Mouse (Mus musculus) forebrain, embryonic 13.5 days (tissue): Measurements from ENCODE around the gene Rasgrf1. TPM values are rescaled to one million over a fixed set of nuclear protein-coding genes. Genes with fewer than 3 reads are reported as not detected.

ENCODE experiments used
- ATAC-seq: fragments of 200-750 bp; cut with Nextera tagmentation; 2 replicates; pipeline ENCODE4 v1.8.0; 2017
- H3K27ac ChIP-seq: fragments of 300-500 bp; sonication (generic); 2 replicates; pipeline ENCODE4 v1.5.1; 2015; ENCODE audit warnings: inconsistent platforms, mild to moderate bottlenecking, moderate library complexity
- H3K27me3 ChIP-seq: fragments of 300-500 bp; sonication (generic); 2 replicates; pipeline ENCODE4 v1.6.1; 2015; ENCODE audit warnings: mild to moderate bottlenecking, inconsistent platforms
- H3K36me3 ChIP-seq: fragments of 300-500 bp; sonication (generic); 2 replicates; pipeline ENCODE4 v1.6.1; 2015; ENCODE audit warnings: mild to moderate bottlenecking, inconsistent platforms; ENCODE audit not compliant: poor library complexity, severe bottlenecking
- H3K4me1 ChIP-seq: fragments of 300-500 bp; sonication (generic); 2 replicates; pipeline ENCODE4 v1.6.1; 2015; ENCODE audit warnings: inconsistent platforms
- H3K4me2 ChIP-seq: fragments of 300-500 bp; sonication (generic); 2 replicates; pipeline ENCODE4 v1.6.1; 2015; ENCODE audit warnings: inconsistent platforms, mild to moderate bottlenecking, moderate library complexity
- H3K4me3 ChIP-seq: fragments of 300-500 bp; sonication (generic); 2 replicates; pipeline ENCODE4 v1.5.1; 2015; ENCODE audit warnings: mild to moderate bottlenecking, inconsistent platforms
- H3K9ac ChIP-seq: fragments of 300-500 bp; sonication (generic); 2 replicates; pipeline ENCODE4 v1.6.1; 2015; ENCODE audit warnings: mild to moderate bottlenecking, inconsistent platforms
- H3K9me3 ChIP-seq: fragments of 300-500 bp; sonication (generic); replicated peaks from 2 replicates; pipeline ENCODE4 v1.6.1; 2016; ENCODE audit warnings: inconsistent platforms
- WGBS: fragments of 180-500 bp; shearing (Covaris S2); methylation state at CpG from one replicate; pipeline ENCODE4 v1.1.7; 2015; 5-methylcytosine and 5-hydroxymethylcytosine counted together
- polyA plus RNA-seq: library from polyadenylated mRNA; unstranded; fragments of >200 nt; fragmentation: Nextera tagmentation; extraction: Ambion mirVana; gene quantifications from 2 replicates; pipeline ENCODE4 v1.2.1, GENCODE M21; 2015

Rasgrf1 gene
- polyA plus RNA-seq, 1 experiment from 2014 or later = 1.7 TPM

DNA sequence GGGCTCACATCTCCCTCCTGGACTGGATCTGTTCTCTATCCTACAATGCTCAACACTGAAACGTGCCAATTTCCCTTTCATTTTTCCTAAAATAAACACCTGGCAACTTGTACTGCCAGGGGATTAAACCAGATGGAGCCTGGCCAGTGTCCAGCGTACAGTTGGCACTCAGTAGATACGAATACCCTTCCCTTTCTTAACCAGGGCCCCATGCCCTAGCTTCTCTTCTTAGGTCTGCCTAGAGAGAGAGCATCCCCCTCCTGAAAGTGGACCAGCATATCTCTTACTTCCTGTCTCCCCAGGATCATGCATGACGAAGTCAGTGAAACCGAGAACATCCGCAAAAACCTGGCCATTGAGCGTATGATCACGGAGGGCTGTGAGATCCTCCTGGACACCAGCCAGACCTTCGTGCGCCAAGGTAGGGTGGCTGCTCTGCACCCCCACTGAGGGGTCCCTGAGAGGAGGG is 64.8 kb downstream of the Rasgrf1 start:
- WGBS = 71% methylated on average over 10 of the region's 10 CpGs
- Histone ChIP-seq H3K36me3 (no peaks in the 10 kb centered on the region), H3K27ac (peak overlapping the region; percentile 44; the same call in 1 of the 2 replicates), H3K4me3 (no peak overlapping the region), H3K4me2 (no peak overlapping the region), H3K4me1 (peaks cover 6% of the 10 kb centered on the region; the same call in 1 of the 2 replicates), H3K9me3 (no peaks in the 10 kb centered on the region), H3K9ac (no peak overlapping the region), H3K27me3 (no peaks in the 10 kb centered on the region)
- peak; percentile 69 for ATAC-seq

DNA sequence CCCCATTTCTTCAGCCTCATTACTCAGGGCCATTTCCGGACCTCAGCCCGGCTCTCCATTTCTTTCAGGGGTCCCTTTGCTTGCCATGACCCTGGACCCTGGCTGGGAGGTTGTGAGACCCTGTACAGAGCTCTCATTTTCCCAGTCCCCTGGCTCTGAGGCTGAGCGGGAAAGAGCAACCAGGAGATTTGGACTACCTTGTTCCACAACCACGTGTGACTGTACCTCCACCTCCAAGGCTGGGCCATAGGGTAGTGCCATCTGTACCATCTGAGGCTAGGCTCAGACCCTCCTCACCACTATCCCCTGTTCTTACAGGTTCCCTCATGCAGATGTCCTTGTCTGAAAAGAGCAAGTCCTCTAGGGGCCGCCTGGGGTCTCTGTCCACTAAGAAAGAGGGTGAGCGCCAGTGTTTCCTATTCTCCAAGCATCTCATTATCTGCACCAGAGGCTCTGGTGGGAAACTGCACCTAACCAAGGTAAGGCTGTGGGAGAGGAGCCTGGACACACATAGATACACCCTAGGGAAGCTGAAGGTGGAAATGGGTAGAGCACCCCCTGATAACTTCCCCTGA is 66.7 kb downstream of the Rasgrf1 start:
- H3K4me3 ChIP-seq = no peak overlapping the region
- ATAC-seq = no peak
- no peak overlapping the region for H3K4me2 ChIP-seq
- no peaks in the 10 kb centered on the region for H3K9me3 ChIP-seq
- WGBS = 82% methylated on average over 6 of the region's 6 CpGs
- H3K4me1 ChIP-seq = peaks cover 6% of the 10 kb centered on the region; the same call in 1 of the 2 replicates
- no peaks in the 10 kb centered on the region for H3K27me3 ChIP-seq
- no peaks in the 10 kb centered on the region for H3K36me3 ChIP-seq
- H3K9ac ChIP-seq = no peak overlapping the region
- H3K27ac ChIP-seq = no peak overlapping the region

DNA sequence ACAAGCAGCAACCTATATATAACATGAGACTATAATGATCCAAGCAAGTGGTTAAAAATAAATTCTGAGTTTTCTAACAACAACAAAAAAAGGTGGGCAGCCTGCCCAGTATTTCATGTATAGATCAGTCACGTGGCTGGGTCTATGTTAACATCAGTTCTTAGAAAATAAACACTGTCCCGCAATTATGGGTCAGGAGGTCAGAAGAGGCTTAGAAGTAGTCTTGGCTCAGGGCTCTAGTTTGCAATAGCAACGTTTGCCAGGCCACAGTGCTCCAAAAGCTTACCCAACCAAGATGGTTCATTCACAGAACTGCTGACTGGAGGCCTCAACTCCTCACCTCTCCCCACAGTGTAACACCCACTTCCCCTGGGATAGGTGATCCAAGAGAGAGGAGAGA is 69.5 kb downstream of the Rasgrf1 start:
- H3K4me2 ChIP-seq = no peak overlapping the region
- 41% methylated on average over 3 of the region's 3 CpGs for WGBS
- H3K9ac ChIP-seq = no peak overlapping the region
- no peak overlapping the region for H3K4me3 ChIP-seq
- H3K4me1 ChIP-seq = peaks cover 3% of the 10 kb centered on the region; the same call in 1 of the 2 replicates
- no peaks in the 10 kb centered on the region for H3K9me3 ChIP-seq
- no peaks in the 10 kb centered on the region for H3K27me3 ChIP-seq
- H3K36me3 ChIP-seq = no peaks in the 10 kb centered on the region
- H3K27ac ChIP-seq = no peak overlapping the region
- ATAC-seq = no peak

DNA sequence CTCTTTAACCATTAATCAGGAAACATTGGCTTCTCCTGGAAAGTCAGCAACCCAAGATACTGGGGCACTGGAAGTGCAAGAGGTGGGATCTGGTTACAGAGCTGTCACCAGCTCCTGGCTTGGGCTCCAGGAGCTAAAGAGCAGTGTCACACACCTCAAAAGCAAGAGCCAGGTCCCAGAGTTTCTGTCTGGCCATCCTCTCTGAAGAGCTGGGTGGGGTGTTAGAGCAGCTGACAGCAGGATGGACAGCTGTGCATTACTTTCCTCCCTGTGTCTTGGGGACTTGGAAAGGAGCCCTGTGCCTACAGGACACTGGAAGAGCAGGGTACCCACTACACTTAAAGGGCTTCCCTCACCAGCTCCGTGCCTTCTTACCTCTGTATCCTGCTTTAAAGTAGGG is 72.5 kb downstream of the Rasgrf1 start:
- H3K36me3 ChIP-seq = no peaks in the 10 kb centered on the region
- H3K4me1 ChIP-seq = no peaks in the 10 kb centered on the region
- H3K9ac ChIP-seq = no peak overlapping the region
- no peak for ATAC-seq
- H3K4me3 ChIP-seq = no peak overlapping the region
- no peak overlapping the region for H3K27ac ChIP-seq
- 84% methylated on average over 1 of the region's 1 CpGs for WGBS
- no peaks in the 10 kb centered on the region for H3K9me3 ChIP-seq
- no peaks in the 10 kb centered on the region for H3K27me3 ChIP-seq
- no peak overlapping the region for H3K4me2 ChIP-seq

DNA sequence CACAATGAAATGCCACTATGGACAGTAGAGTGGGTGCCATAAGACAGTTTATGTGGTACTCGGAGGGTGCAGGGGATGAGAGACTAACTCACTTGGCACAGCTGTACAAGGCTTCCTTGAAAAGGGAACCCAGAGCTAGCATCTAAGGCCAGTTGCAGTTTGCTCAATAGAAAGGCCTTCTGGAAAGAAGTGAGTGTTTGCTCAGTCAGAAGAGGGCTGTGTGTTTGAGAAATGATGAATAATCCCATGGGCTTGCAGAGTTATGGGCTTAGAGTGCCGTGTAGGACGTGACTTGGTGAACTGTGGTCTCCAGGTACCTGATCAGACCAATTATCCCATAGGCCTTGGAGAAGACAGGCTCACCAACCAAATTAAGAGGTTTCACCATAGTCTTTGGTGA is 78.3 kb downstream of the Rasgrf1 start:
- Histone ChIP-seq H3K4me1 (no peaks in the 10 kb centered on the region), H3K27me3 (no peaks in the 10 kb centered on the region), H3K4me2 (no peak overlapping the region), H3K36me3 (no peaks in the 10 kb centered on the region), H3K4me3 (no peak overlapping the region), H3K9me3 (no peaks in the 10 kb centered on the region), H3K9ac (no peak overlapping the region), H3K27ac (no peak overlapping the region)
- WGBS = 94% methylated on average over 3 of the region's 3 CpGs
- ATAC-seq = no peak

DNA sequence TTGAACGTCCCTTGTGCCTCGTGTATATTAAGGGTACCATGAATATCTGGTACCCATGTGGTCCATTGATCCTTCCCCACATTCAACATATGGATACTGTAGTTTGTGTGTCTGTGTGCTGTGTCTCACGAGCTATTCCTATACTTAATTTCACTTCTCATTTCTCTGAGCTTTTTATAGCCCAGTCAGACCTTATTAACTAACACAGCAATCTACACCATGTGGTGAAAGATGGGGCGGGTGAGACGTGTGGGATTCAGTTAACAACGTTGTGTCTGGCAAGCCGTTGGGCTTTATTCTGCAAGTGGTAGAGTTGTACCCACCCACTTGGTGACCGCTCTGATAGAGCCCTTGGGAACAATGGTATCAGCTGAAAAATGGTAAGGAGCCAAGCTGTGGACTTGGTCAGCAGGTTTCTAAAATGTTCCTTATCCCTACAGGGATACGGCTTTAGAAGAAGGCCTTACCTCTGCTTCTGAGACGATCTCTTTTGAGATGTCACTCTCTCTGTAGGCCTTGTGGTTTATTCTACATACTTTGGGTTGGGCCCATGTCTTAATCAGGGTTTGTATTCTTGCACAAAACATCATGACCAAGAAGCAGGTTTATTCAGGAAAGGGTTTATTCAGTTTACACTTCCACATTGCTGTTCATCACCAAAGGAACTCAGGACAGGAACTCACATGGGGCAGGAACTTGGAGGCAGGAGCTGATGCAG is 79.3 kb downstream of the Rasgrf1 start:
- Histone ChIP-seq H3K9ac (no peak overlapping the region), H3K4me3 (no peak overlapping the region), H3K4me1 (no peaks in the 10 kb centered on the region), H3K9me3 (no peaks in the 10 kb centered on the region), H3K27me3 (no peaks in the 10 kb centered on the region), H3K4me2 (no peak overlapping the region), H3K36me3 (no peaks in the 10 kb centered on the region), H3K27ac (no peak overlapping the region)
- 87% methylated on average over 10 of the region's 10 CpGs for WGBS
- no peak for ATAC-seq

DNA sequence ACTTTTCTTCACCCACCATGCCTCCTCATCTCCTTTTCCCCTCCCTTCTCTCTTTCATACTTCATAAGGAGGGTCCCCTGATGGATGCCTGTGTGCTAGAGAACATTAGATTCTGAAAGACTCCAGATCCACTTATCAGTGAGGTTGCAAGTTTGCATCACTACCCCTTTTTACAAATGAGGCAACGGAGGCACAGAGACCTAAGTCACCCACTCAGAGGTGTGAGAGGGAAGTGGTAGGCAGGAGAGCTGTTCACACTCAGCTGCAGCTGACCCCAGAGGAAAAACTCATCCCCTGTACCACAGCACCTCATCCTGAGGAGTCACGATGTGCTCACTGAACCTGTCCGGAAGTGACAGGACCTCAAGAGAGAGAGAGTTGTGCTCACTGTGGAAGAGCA is 96.7 kb downstream of the Rasgrf1 start:
- 93% methylated on average over 3 of the region's 3 CpGs for WGBS
- Histone ChIP-seq H3K36me3 (no peaks in the 10 kb centered on the region), H3K9ac (no peak overlapping the region), H3K4me3 (no peak overlapping the region), H3K27ac (no peak overlapping the region), H3K4me2 (no peak overlapping the region), H3K27me3 (no peaks in the 10 kb centered on the region), H3K4me1 (no peaks in the 10 kb centered on the region), H3K9me3 (no peaks in the 10 kb centered on the region)
- no peak for ATAC-seq

DNA sequence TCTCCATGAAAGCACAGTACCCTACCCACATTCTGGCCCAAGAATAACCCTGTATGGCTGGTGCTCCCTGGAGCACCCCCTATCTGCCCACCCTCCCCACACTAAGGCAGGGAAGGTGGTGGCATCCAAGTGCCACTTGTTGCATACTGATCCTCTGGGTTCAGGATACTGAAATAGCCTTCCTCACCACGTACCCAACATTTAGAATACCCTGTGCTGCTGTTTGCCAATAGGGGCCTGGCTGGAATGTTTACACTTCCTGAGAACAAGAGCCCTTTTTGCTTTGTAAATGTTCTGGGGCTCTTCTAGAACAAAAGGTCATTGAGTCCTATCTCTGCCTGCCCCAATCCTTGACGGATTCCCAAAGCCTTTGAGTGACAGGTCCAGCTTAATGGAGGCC is 97.4 kb downstream of the Rasgrf1 start:
- Histone ChIP-seq H3K36me3 (no peaks in the 10 kb centered on the region), H3K4me2 (no peak overlapping the region), H3K9me3 (no peaks in the 10 kb centered on the region), H3K4me1 (no peaks in the 10 kb centered on the region), H3K27me3 (no peaks in the 10 kb centered on the region), H3K4me3 (no peak overlapping the region), H3K27ac (no peak overlapping the region), H3K9ac (no peak overlapping the region)
- WGBS = 10% methylated on average over 2 of the region's 2 CpGs
- ATAC-seq = no peak

DNA sequence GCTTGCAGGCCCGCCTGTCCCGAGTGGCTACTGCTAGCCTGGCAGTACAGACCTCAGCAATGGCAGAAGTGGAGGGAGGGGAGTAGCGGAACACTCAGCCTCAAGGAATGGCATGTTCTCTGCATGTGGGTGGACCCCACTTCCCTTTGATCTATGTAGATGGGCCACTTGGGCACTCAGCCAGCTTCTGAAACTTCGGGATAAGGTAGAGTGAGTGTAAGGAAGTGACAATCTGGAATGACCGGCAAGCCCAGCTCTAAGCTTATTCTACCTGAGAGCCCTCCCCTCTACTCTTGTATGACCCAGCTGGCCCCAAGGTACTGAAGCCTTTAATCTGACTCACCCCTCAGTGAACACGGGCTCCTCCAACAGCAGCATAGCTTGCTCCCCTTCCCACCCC is 98.4 kb downstream of the Rasgrf1 start:
- H3K4me1 ChIP-seq = no peaks in the 10 kb centered on the region
- H3K4me2 ChIP-seq = no peak overlapping the region
- peak; percentile 38; the same call in 1 of the 2 replicates for ATAC-seq
- H3K27me3 ChIP-seq = no peaks in the 10 kb centered on the region
- WGBS = 93% methylated on average over 6 of the region's 6 CpGs
- H3K36me3 ChIP-seq = no peaks in the 10 kb centered on the region
- H3K4me3 ChIP-seq = no peak overlapping the region
- no peaks in the 10 kb centered on the region for H3K9me3 ChIP-seq
- no peak overlapping the region for H3K27ac ChIP-seq
- no peak overlapping the region for H3K9ac ChIP-seq

DNA sequence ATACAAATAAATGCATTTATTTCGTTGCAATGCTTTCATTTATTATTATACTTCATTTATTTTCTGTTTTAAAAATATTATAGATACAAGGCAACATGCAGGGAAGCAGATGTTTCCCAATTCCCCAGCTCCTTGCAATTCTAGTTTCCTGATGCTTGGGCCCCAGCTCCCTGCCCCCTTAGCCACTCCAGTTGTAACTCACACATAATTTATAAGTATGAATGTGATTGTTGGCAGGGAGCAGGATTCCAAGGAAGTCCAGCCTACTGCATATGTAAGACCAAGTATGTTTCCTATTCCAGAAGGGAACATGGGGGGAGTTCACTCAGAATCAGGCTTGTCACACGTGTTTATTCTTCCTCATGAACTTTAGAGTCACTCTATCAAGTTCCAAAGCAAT is 102.1 kb downstream of the Rasgrf1 start:
- Histone ChIP-seq H3K36me3 (no peaks in the 10 kb centered on the region), H3K4me3 (no peak overlapping the region), H3K9ac (no peak overlapping the region), H3K27me3 (no peaks in the 10 kb centered on the region), H3K4me2 (no peak overlapping the region), H3K9me3 (no peaks in the 10 kb centered on the region), H3K4me1 (no peaks in the 10 kb centered on the region), H3K27ac (no peak overlapping the region)
- 77% methylated on average over 2 of the region's 2 CpGs for WGBS
- ATAC-seq = no peak

DNA sequence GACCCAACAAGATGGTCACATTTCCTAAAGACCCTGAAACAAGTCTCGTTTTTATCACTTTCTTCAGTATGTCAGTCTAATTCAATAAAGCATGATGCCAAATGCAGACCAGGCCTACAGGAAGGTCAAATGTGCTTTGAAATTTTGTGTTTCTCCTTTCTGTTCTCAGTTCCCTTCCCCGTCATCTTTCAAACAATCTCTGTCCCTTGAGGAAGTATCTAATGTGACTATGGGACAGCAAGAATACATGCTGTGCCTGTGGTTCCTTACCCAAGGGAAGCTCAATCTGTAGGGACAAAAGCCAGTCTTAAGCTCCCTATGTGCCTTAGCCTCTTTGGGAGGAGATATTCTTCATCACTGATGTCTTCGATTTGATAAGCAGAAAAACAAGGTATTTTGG is 104.9 kb downstream of the Rasgrf1 start:
- H3K27me3 ChIP-seq = no peaks in the 10 kb centered on the region
- H3K27ac ChIP-seq = no peak overlapping the region
- no peaks in the 10 kb centered on the region for H3K9me3 ChIP-seq
- ATAC-seq = no peak
- 93% methylated on average over 3 of the region's 3 CpGs for WGBS
- no peaks in the 10 kb centered on the region for H3K36me3 ChIP-seq
- H3K4me3 ChIP-seq = no peak overlapping the region
- no peak overlapping the region for H3K9ac ChIP-seq
- no peak overlapping the region for H3K4me2 ChIP-seq
- H3K4me1 ChIP-seq = no peaks in the 10 kb centered on the region

DNA sequence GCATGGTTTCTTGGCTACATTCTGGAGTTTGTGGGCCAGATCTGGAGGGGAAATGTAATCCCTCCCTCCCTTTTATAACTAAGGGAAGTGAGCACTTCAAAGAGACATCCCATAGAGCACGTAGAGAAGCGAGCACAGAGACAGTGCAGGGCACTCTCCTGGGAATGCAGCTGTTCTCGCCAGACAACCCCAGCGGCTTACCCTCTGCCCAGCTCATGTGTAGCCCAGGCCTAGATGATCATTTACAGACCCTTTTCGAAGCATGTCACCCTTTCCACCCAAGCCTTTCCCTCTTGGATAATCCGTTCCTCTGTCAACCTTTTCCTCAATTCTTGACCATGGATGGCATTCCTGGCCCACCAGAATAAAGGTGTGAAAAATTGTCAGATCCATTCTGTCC is 106.5 kb downstream of the Rasgrf1 start:
- Histone ChIP-seq H3K4me1 (no peaks in the 10 kb centered on the region), H3K9ac (no peak overlapping the region), H3K4me3 (no peak overlapping the region), H3K27me3 (no peaks in the 10 kb centered on the region), H3K9me3 (no peaks in the 10 kb centered on the region), H3K4me2 (no peak overlapping the region), H3K36me3 (no peaks in the 10 kb centered on the region), H3K27ac (no peak overlapping the region)
- 81% methylated on average over 6 of the region's 6 CpGs for WGBS
- ATAC-seq = no peak

DNA sequence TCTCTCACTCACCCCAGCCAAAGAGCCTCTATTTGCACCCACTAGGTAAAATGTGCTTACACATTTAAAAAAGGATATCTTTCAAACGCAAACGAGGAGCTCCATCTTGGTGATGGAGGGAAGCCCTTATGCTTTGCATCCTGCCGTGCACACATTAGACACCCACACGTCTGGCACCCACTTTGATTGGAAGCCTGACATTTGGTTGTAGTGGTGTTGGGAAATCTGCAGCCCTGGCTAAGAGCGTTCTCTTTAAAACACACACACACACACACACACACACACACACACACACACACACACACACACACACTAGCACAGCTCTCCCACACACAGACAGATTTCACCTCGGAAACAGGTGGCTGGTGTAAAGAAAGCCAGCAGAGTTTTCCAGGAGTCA is 111.2 kb downstream of the Rasgrf1 start:
- Histone ChIP-seq H3K9ac (no peak overlapping the region), H3K9me3 (no peaks in the 10 kb centered on the region), H3K27me3 (no peaks in the 10 kb centered on the region), H3K4me2 (no peak overlapping the region), H3K4me3 (no peak overlapping the region), H3K4me1 (no peaks in the 10 kb centered on the region), H3K27ac (no peak overlapping the region), H3K36me3 (no peaks in the 10 kb centered on the region)
- ATAC-seq = no peak
- WGBS = 79% methylated on average over 6 of the region's 6 CpGs
